Mouse (Mus musculus) olfactory bulb, adult 2 months (tissue): ENCODE measurements around the gene Lrrc72. TPM values are rescaled to one million over a fixed set of nuclear protein-coding genes. Genes with fewer than 3 reads are reported as not detected.

Experiments used
- H3K27ac ChIP-seq: fragments of 200-500 bp; 2 replicates; pipeline ENCODE4 v1.5.1; 2012; ENCODE audit warnings: low read depth, low read length; ENCODE audit not compliant: insufficient read depth
- H3K4me1 ChIP-seq: fragments of 200-500 bp; 2 replicates; pipeline ENCODE4 v1.6.1; 2012; ENCODE audit warnings: low read length; ENCODE audit not compliant: control insufficient read depth, insufficient read depth
- H3K4me3 ChIP-seq: fragments of 200-500 bp; 2 replicates; pipeline ENCODE4 v1.5.1; 2012; ENCODE audit warnings: mild to moderate bottlenecking, low read depth, low read length, moderate library complexity; ENCODE audit not compliant: insufficient read depth
- CTCF ChIP-seq: fragments of 200-500 bp; IDR thresholded peaks from 2 replicates; pipeline ENCODE4 v1.5.1; 2012; ENCODE audit warnings: low read depth, mild to moderate bottlenecking, low read length, moderate library complexity; ENCODE audit not compliant: insufficient read depth
- POLR2A ChIP-seq: fragments of 200-500 bp; IDR thresholded peaks from 2 replicates; pipeline ENCODE4 v1.6.1; 2012; ENCODE audit warnings: mild to moderate bottlenecking, low read depth, low read length, moderate library complexity; ENCODE audit not compliant: insufficient read depth
- WGBS: fragments of 180-500 bp; shearing (Covaris S2); methylation state at CpG from one replicate; pipeline ENCODE4 v1.1.7; 2018; 5-methylcytosine and 5-hydroxymethylcytosine counted together
- polyA plus RNA-seq: library from polyadenylated mRNA; stranded (reverse); fragments of >200 nt; gene quantifications from 2 replicates; pipeline ENCODE4 v1.2.4, GENCODE M21; 2012; ENCODE audit warnings: low replicate concordance; ENCODE audit not compliant: missing spikeins, insufficient read depth, insufficient read length

The Lrrc72 gene
- polyA plus RNA-seq, 1 experiment: not detected

DNA sequence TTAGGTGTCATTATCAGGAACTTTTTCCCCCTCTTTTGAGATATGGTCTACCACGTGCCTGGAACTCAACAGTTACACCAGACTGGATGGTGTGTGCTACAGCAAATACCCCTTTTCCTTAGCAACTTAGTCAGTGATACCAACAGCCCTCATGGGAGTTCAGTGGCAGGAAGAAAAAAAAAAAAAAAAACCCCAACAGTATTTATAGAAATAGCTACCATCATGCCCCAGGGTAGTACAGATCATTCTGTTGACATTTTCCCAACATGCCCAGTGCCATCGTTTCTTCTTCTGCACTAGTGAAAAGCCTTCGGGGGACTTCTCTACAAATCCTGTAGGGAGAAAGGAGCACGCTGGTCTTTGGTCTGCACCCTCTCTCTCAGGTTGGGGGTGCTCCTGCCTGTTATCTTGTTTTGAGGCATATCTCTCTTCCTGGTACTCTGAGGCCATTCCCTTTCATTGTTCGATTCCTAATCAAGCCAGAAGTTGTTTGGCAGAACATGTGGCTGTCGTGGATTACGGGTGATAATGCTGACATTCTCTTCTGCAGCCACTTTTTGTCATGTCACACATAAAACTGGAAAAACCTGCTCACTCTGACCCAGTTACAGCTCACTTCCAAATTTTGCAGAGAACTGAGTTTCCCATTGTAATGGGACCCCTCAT is 88.9 kb downstream of the Lrrc72 start:
- no peak for TF ChIP-seq POLR2A
- TF ChIP-seq CTCF: no peak
- Histone ChIP-seq H3K27ac (no peak overlapping the region), H3K4me3 (no peak overlapping the region), H3K4me1 (no peaks in the 10 kb centered on the region)
- 89% methylated on average over 7 of the region's 7 CpGs for WGBS

Other genes with a start within 250 kb of the Lrrc72 start
- not detected in 2 replicates for gene Tspan13, start 210.9 kb downstream of the Lrrc72 start, polyA plus RNA-seq
- gene Ankmy2, start 96.3 kb downstream of the Lrrc72 start, polyA plus RNA-seq: not detected in 2 replicates
- not detected in 2 replicates for gene Bzw2, start 95.3 kb downstream of the Lrrc72 start, polyA plus RNA-seq
- gene Sostdc1, start 60.7 kb upstream of the Lrrc72 start, polyA plus RNA-seq: not detected in 2 replicates
- gene Ispd, start 128.1 kb upstream of the Lrrc72 start, polyA plus RNA-seq: not detected in 2 replicates
- gene D630036H23Rik, start 128.8 kb upstream of the Lrrc72 start, polyA plus RNA-seq: not detected in 2 replicates